Mouse (Mus musculus): ENCODE results near the gene Trub2. TPM values are rescaled to one million over a fixed set of nuclear protein-coding genes. Genes with fewer than 3 reads are reported as not detected.

Trub2 gene
- total RNA-seq (2021): 10 to 100 TPM; 49.0 to 56.9 TPM
- long read RNA-seq, experiment 1, transcript Trub2-201 (8 exons, 3,408 nt): major isoform, 8 of 35 reads
- long read RNA-seq, experiment 1, partial matches to known transcripts: 3 of 35 reads
- long read RNA-seq, experiment 1, other reads (novel, unspliced or antisense): 18 of 35 reads
- long read RNA-seq, experiment 2, transcript Trub2-201 (8 exons, 3,408 nt): major isoform, 7 of 36 reads
- long read RNA-seq, experiment 2, transcript Trub2-205 (7 exons, 3,930 nt): minor isoform, 5 of 36 reads
- long read RNA-seq, experiment 2, partial matches to known transcripts: 5 of 36 reads
- long read RNA-seq, experiment 2, other reads (novel, unspliced or antisense): 18 of 36 reads

- DNase-seq (ENCODE audit: low spot score in 2 of 2): peak; percentile 79 to 85
Measured at GRCm38 (mm10) chr2:29787937-29788681, at the start of gene Trub2. Gene Trub2, minus strand, starts transcription at chr2:29788502.

- DNase-seq (ENCODE audit: low spot score in 2 of 2): no peak
Measured at GRCm38 (mm10) chr2:29835391-29835899, 47.1 kb upstream of the Trub2 start.

GRCm38 (mm10) chr2:29833796-29834195, 45.5 kb upstream of the Trub2 start:
- no peak for DNase-seq (ENCODE audit: low spot score in 2 of 2)

GRCm38 (mm10) chr2:29831106-29831505, 42.8 kb upstream of the Trub2 start:
- DNase-seq (ENCODE audit: low spot score in 2 of 2): peak in 1 of 2 experiments; percentile 55

- no peak for DNase-seq (ENCODE audit: low spot score in 2 of 2)
Measured at GRCm38 (mm10) chr2:29827709-29828024, 39.4 kb upstream of the Trub2 start.

GRCm38 (mm10) chr2:29826926-29827708, 38.8 kb upstream of the Trub2 start:
- DNase-seq (ENCODE audit: low spot score in 2 of 2): peak; percentile 90 to 97

- no peak for DNase-seq (ENCODE audit: low spot score in 2 of 2)
Measured at GRCm38 (mm10) chr2:29826318-29826925, 38.1 kb upstream of the Trub2 start.

GRCm38 (mm10) chr2:29820025-29820817, 31.9 kb upstream of the Trub2 start, which contains the start of gene Urm1:
Gene Urm1, plus strand, starts transcription at chr2:29820075.
- peak; percentile 57 to 58 for DNase-seq (ENCODE audit: low spot score in 2 of 2)

- DNase-seq (ENCODE audit: low spot score in 2 of 2): no peak
Measured at GRCm38 (mm10) chr2:29819363-29819762, 31.1 kb upstream of the Trub2 start.

GRCm38 (mm10) chr2:29817426-29818232, 29.3 kb upstream of the Trub2 start:
- peak; percentile 92 to 93 for DNase-seq (ENCODE audit: low spot score in 2 of 2)

- no peak for DNase-seq (ENCODE audit: low spot score in 2 of 2)
Measured at GRCm38 (mm10) chr2:29815678-29816371, 27.5 kb upstream of the Trub2 start.

GRCm38 (mm10) chr2:29803400-29803831, 15.1 kb upstream of the Trub2 start:
- DNase-seq (ENCODE audit: low spot score in 2 of 2): no peak

GRCm38 (mm10) chr2:29802827-29803201, 14.5 kb upstream of the Trub2 start:
- peak in 1 of 2 experiments; percentile 45 for DNase-seq (ENCODE audit: low spot score in 2 of 2)

- DNase-seq (ENCODE audit: low spot score in 2 of 2): peak; percentile 93 to 96
Measured at GRCm38 (mm10) chr2:29802075-29802826, 13.9 kb upstream of the Trub2 start, which contains the start of gene Slc27a4. Gene Slc27a4, plus strand, starts transcription at chr2:29802634.

- DNase-seq (ENCODE audit: low spot score in 2 of 2): no peak
Measured at GRCm38 (mm10) chr2:29792772-29793487, 4.6 kb upstream of the Trub2 start.

- DNase-seq (ENCODE audit: low spot score in 2 of 2): peak; percentile 89 to 96
Measured at GRCm38 (mm10) chr2:29787104-29787917, 991 bp downstream of the Trub2 start, which contains the start of gene Coq4. Gene Coq4, plus strand, starts transcription at chr2:29787493.

All from layer of hippocampus, postnatal 14 days (tissue).